Mouse (Mus musculus) C2C12 (cell line): ENCODE data around the gene Rnase9.

Experiments used
- CTCF ChIP-seq: IDR thresholded peaks from one replicate; pipeline ENCODE4 v1.5.1; 2011; ENCODE audit not compliant: control insufficient read depth, insufficient read depth, insufficient read length
- MAX ChIP-seq: IDR thresholded peaks from one replicate; pipeline ENCODE4 v1.6.1; 2011; ENCODE audit warnings: mild to moderate bottlenecking, control low read depth
- MYOG ChIP-seq: IDR thresholded peaks from one replicate; pipeline ENCODE4 v1.6.1; 2011; ENCODE audit not compliant: control insufficient read depth, insufficient read length; ENCODE audit errors: extremely low read depth
- USF1 ChIP-seq: IDR thresholded peaks from one replicate; pipeline ENCODE4 v1.6.1; 2011; ENCODE audit warnings: low read depth, mild to moderate bottlenecking, control low read depth, moderate library complexity

GRCm38 (mm10) chr14:51085086-51085485 lies 43.4 kb upstream of the Rnase9 start:
- TF ChIP-seq CTCF, result no peak
- TF ChIP-seq MYOG, result no peak
- TF ChIP-seq USF1, result no peak
- TF ChIP-seq MAX, result no peak
